Mouse (Mus musculus) left cerebral cortex, postnatal 4 days (tissue): Measurements from ENCODE around the gene Megf11. TPM values are rescaled to one million over a fixed set of nuclear protein-coding genes. Genes with fewer than 3 reads are reported as not detected.

Experiments
- DNase-seq: peaks from one replicate; pipeline ENCODE4 v3.0.0-alpha.2; 2022
- intact Hi-C: fragments of 180-260 bp; cut with DNase I; formaldehyde crosslinking; loops from one replicate; pipeline ENCODE4 v1.15.1; 2025
- total RNA-seq, 2 experiments: library from RNA; stranded (reverse); gene quantifications; 2 replicates each; pipeline ENCODE4 v1.2.3; 2021

The Megf11 gene
- 1 to 10 TPM; 3.3 to 5.2 TPM for total RNA-seq

DNA sequence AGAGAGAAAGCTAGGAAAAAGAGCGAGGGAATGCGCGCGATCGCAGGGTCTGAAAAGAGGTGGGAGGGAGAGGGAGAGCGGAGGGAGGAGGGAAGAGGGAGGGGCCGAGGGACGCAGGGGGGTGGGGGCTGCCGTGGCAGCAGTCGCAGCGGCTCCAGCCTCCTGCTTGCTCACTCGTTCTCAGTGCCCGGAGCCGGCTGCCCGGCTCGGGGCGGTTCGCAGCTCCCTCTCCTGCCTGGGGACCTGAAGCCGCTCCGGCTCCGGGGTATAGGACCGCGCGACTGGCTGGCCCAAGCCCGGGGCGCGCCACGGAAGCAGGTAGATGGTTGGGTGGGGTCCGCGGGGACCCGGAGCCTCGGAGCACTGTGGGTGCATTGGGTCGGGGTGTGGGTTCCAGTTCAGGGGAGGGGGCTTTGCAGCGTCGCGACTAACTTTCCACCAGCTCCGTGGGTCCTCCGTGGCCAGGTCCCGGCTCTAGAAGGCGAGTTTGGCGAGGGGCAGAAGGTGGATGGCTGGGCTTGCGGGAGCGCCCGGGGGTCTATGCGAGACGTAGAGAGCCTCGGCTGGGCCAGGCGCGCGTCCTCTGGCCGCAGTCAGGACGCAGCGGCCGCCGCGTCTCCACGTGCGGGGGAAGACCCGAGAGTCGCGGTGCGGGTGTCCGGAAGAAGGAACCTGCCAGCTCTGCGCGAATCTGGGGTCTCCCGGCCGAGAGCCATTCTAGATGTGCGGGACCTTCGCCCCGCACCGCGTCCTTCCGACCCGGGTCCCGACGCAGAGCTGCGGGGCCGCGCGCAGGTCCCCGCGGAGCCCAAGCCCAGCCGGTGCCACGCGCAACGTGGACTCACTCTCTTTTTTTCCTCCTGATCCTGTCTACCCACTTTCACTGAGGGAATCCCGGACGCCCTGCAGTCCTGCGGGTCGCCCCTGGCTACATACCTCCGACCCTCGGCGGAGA, at the start of gene Megf11:
Gene Megf11 (plus strand): TSS at position 116 of the 955 bp plus-strand sequence.
- intact Hi-C loops = no loop called here
- DNase-seq = peak; percentile 72

- intact Hi-C loops = no loop called here
- DNase-seq = no peak
Measured at GRCm38 (mm10) chr9:64335825-64336224, 49.6 kb upstream of the Megf11 start.

GRCm38 (mm10) chr9:64339361-64339760, 46.1 kb upstream of the Megf11 start:
- intact Hi-C loops = no loop called here
- no peak for DNase-seq

DNA sequence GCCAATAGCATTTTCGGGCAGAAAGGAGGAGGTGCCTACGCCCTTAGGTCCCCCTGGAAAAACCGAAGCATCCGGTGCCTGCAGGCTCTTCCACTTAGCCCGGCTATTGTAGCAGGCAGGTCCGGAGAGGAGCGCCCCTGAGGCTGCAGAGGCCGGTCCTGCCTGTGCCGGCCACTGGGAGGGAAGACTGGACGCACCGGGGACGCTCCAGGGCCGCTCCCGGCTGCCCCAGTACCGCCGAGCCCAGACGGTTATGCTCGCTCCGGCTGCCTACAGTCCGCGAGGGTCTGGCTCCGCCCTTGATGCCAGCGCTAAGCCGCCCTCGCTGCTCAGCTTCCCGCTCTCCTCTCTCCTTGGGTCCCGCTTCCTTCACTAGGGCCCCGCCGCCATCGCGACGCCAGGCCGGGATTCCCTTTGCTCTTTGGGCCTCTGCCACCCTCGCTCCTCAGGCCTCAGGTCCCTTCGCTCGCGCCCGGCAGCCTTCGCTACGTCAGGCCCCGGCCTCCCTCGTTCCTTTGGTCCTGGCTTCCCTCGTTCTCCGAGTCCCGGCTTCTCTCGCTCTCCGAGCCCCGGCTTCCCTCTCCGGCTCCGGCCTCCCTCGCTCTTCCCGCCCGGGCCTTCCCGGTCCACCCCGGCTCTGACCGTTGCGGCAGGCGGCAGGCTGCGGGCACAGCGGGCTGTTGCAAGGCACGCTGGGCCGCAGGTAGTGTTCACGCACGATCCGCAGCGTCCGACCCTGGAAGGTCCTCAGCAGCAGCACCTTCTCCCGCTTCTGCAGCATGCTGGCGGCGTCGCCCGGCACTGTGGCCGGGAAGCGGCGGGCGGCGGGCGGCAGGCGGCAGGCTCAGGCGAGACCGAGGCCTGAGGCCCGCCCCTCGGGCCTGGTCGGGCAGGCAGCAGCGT, 44.8 kb upstream of the Megf11 start:
- intact Hi-C loops = loop anchor here (10.0 kb wide), 1 partner anchor 304 kb away; no protein-coding TSS in a partner anchor
- DNase-seq = peak; percentile 75

- DNase-seq = no peak
- intact Hi-C loops = loop anchor here (10.0 kb wide), 1 partner anchor 304 kb away; no protein-coding TSS in a partner anchor
Measured at GRCm38 (mm10) chr9:64341254-64341566, 44.2 kb upstream of the Megf11 start, which contains the start of gene Dis3l. Dis3l (minus strand) TSS chr9:64341288.

GRCm38 (mm10) chr9:64341671-64342070, 43.8 kb upstream of the Megf11 start:
- intact Hi-C loops = loop anchor here (10.0 kb wide), 1 partner anchor 303 kb away; no protein-coding TSS in a partner anchor
- DNase-seq = no peak

DNA sequence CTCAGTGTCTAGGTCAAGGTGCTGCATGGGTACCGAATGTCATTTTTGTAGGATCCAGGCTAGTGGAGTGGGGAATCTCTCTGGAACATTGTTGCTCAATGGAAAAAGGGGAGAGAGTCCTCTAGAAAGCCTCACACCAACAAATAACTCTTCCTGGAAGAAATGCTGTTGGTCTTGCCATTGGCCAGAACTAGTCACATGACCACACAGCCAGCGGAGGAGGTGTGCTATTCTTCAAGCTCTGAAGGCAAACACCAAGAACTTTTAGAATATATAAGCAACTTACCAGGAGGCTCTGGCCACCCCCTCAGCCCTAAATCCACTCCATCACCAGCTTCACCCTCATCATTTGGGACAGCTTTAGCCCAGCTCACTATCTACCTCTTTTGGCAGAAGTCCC, 41.8 kb upstream of the Megf11 start:
- intact Hi-C loops = loop anchor here (10.0 kb wide), 1 partner anchor 301 kb away; no protein-coding TSS in a partner anchor
- no peak for DNase-seq

GRCm38 (mm10) chr9:64345931-64346330, 39.5 kb upstream of the Megf11 start:
- DNase-seq = no peak
- intact Hi-C loops = loop anchor here (5.0 to 10.0 kb wide), 2 partner anchors 299 to 346 kb away; no protein-coding TSS in a partner anchor

DNA sequence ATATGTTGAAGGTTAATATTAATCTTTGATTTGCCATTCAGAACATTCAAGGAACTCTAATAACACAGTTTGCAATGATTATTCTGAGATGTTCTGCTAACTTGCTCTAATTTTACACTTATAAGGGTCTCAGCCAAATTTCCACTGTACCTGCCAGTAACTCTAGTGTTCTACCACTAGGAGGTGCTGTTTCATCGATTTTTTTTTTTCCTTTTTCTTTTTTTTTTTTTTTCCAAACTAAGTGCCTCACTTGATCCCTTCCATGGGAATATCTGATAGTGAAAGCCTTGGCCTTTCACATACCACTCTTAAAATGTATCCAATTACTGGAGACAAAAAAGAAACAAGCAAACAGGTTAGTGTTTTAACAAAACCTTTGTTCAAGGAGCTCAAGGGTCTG, 38.0 kb upstream of the Megf11 start:
- no peak for DNase-seq
- intact Hi-C loops = loop anchor here (5.0 to 10.0 kb wide), 2 partner anchors 297 to 345 kb away; no protein-coding TSS in a partner anchor

DNA sequence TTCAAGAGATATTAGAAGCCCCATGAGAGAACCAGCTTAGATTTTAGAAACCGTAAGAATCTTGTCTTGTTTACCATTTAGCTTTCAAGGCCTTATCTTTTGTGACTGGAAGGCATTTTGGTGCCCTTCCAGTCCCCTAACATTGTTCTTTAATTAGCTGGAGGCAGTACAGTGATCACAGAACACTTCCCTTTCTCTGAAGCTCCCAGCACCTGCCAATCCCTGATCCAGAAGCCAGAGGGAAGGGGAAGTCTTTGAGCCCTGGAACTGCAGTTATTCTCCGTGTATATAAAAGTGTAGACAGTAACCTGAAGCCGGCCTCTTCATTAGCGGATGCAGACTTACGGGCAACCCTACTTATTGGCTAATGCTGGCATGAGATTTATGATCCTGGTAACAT, 35.9 kb upstream of the Megf11 start:
- intact Hi-C loops = loop anchor here (5.0 to 10.0 kb wide), 2 partner anchors 295 to 343 kb away; no protein-coding TSS in a partner anchor
- no peak for DNase-seq

DNA sequence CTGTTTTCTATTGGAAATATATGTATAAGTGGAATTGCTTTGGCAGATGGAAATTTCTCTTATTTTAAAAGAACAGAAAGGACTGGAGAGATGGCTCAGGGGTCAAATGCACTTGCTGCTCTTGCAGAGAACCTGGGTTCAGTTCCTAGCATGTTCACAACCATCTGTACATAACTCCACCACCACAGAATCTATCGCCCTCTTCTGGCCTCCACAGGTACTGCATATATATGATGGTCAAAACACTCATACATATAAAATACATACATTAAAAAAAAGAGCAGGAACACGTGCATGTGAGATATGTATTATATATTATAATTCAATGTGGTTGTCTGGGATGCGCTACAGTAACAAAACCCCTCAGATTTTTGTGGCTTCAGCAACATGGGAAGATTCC, 34.2 kb upstream of the Megf11 start:
- no peak for DNase-seq
- intact Hi-C loops = no loop called here

GRCm38 (mm10) chr9:64355627-64356026, 29.8 kb upstream of the Megf11 start:
- intact Hi-C loops = no loop called here
- no peak for DNase-seq

- intact Hi-C loops = no loop called here
- DNase-seq = no peak
Measured at GRCm38 (mm10) chr9:64361231-64361950, 24.0 kb upstream of the Megf11 start.

- intact Hi-C loops = no loop called here
- no peak for DNase-seq
Measured at GRCm38 (mm10) chr9:64369871-64370270, 15.6 kb upstream of the Megf11 start.

- DNase-seq = no peak
- intact Hi-C loops = no loop called here
Measured at GRCm38 (mm10) chr9:64371305-64371819, 14.1 kb upstream of the Megf11 start.

DNA sequence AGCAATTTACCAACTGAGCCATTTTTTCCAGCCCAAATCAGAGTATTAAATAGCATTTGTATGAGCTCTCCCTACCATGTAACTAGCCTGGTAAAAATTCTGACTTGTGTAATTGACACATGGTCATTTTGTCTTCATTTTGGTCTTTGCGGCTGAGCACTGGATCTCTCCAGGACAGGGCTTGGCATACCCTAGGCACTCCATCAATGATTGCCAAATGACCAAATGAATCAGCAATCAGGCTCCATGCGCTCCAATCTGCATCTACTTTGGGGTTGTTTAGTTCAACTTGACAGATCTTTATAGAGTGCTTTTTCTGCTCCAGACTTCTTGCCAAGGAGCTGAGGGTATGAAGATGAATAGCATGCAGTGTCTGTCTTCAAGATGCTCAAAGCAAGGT, 9.0 kb upstream of the Megf11 start:
- DNase-seq = no peak
- intact Hi-C loops = no loop called here

- intact Hi-C loops = no loop called here
- DNase-seq = peak; percentile 55
Measured at GRCm38 (mm10) chr9:64383021-64383788, 2.2 kb upstream of the Megf11 start.

GRCm38 (mm10) chr9:64386466-64387211, 1.2 kb downstream of the Megf11 start:
- intact Hi-C loops = no loop called here
- DNase-seq = peak; percentile 24
